Mouse (Mus musculus) lung, embryonic 16.5 days (tissue): Measurements from ENCODE around the gene Gli1. TPM values are rescaled to one million over a fixed set of nuclear protein-coding genes. Genes with fewer than 3 reads are reported as not detected.

ENCODE experiments used
- ATAC-seq: fragments of 200-750 bp; cut with Nextera tagmentation; 2 replicates; pipeline ENCODE4 v1.8.0; 2017; ENCODE audit warnings: low read depth, mild to moderate bottlenecking, moderate library complexity
- H3K27ac ChIP-seq: fragments of 300-500 bp; sonication (generic); 2 replicates; pipeline ENCODE4 v1.5.1; 2014; ENCODE audit warnings: mild to moderate bottlenecking, control low read depth, low read length
- H3K27me3 ChIP-seq: fragments of 300-500 bp; sonication (generic); 2 replicates; pipeline ENCODE4 v1.6.1; 2014; ENCODE audit warnings: low read depth, low read length, mixed read lengths; ENCODE audit not compliant: control insufficient read depth, insufficient read depth
- H3K36me3 ChIP-seq: fragments of 300-500 bp; sonication (generic); 2 replicates; pipeline ENCODE4 v1.6.1; 2014; ENCODE audit warnings: low read length; ENCODE audit not compliant: control insufficient read depth, insufficient read depth
- H3K4me1 ChIP-seq: fragments of 300-500 bp; sonication (generic); replicated peaks from 2 replicates; pipeline ENCODE4 v1.6.1; 2014; ENCODE audit warnings: low read length, mixed read lengths; ENCODE audit not compliant: control insufficient read depth, insufficient read depth
- H3K4me2 ChIP-seq: fragments of 300-500 bp; sonication (generic); 2 replicates; pipeline ENCODE4 v1.6.1; 2014; ENCODE audit warnings: low read depth, low read length, control low read depth
- H3K4me3 ChIP-seq: fragments of 300-500 bp; sonication (generic); 2 replicates; pipeline ENCODE4 v1.5.1; 2014; ENCODE audit warnings: mild to moderate bottlenecking, low read length, control low read depth
- H3K9ac ChIP-seq: fragments of 300-500 bp; sonication (generic); 2 replicates; pipeline ENCODE4 v1.6.1; 2014; ENCODE audit warnings: low read length, control low read depth
- H3K9me3 ChIP-seq: fragments of 300-500 bp; sonication (generic); 2 replicates; pipeline ENCODE4 v1.6.1; 2016; ENCODE audit warnings: low read length; ENCODE audit not compliant: control insufficient read depth
- WGBS: fragments of 180-500 bp; shearing (Covaris S2); extraction: QIAGEN DNeasy Blood & Tissue Kit; methylation state at CpG from one replicate; pipeline ENCODE4 v1.1.7; 2014; 5-methylcytosine and 5-hydroxymethylcytosine counted together
- polyA plus RNA-seq: library from polyadenylated mRNA; unstranded; fragments of >200 nt; fragmentation: Nextera tagmentation; extraction: Ambion mirVana; gene quantifications from 2 replicates; pipeline ENCODE4 v1.2.1, GENCODE M21; 2015

Gli1 gene
- polyA plus RNA-seq, 1 experiment from 2014 or later, result 10.5 TPM

GRCm38 (mm10) chr10:127286194-127286593 is 55.6 kb downstream of the Gli1 start:
- H3K27ac ChIP-seq, result no peak overlapping the region
- no peak overlapping the region for H3K4me2 ChIP-seq
- H3K36me3 ChIP-seq, result peaks cover 45% of the 10 kb centered on the region
- H3K4me1 ChIP-seq, result peaks cover 20% of the 10 kb centered on the region
- no peak for ATAC-seq
- 68% methylated on average over 7 of the region's 7 CpGs for WGBS
- no peak overlapping the region for H3K9ac ChIP-seq
- H3K4me3 ChIP-seq, result no peak overlapping the region
- H3K9me3 ChIP-seq, result no peaks in the 10 kb centered on the region
- no peaks in the 10 kb centered on the region for H3K27me3 ChIP-seq

GRCm38 (mm10) chr10:127285644-127286043 is 56.1 kb downstream of the Gli1 start:
- no peaks in the 10 kb centered on the region for H3K27me3 ChIP-seq
- no peak overlapping the region for H3K4me3 ChIP-seq
- no peak overlapping the region for H3K4me2 ChIP-seq
- no peak overlapping the region for H3K9ac ChIP-seq
- no peaks in the 10 kb centered on the region for H3K9me3 ChIP-seq
- no peak overlapping the region for H3K27ac ChIP-seq
- 69% methylated on average over 13 of the region's 13 CpGs for WGBS
- ATAC-seq, result no peak
- peaks cover 50% of the 10 kb centered on the region for H3K36me3 ChIP-seq
- H3K4me1 ChIP-seq, result peaks cover 20% of the 10 kb centered on the region

- H3K27ac ChIP-seq, result no peak overlapping the region
- H3K27me3 ChIP-seq, result no peaks in the 10 kb centered on the region
- no peaks in the 10 kb centered on the region for H3K9me3 ChIP-seq
- H3K9ac ChIP-seq, result no peak overlapping the region
- no peak overlapping the region for H3K4me3 ChIP-seq
- ATAC-seq, result no peak
- 74% methylated on average over 10 of the region's 11 CpGs for WGBS
- H3K36me3 ChIP-seq, result peaks cover 54% of the 10 kb centered on the region
- H3K4me1 ChIP-seq, result peaks cover 19% of the 10 kb centered on the region
- H3K4me2 ChIP-seq, result no peak overlapping the region
These were observed 56.9 kb downstream of the Gli1 start for GRCm38 (mm10) chr10:127284724-127285500.

- Histone ChIP-seq H3K27ac (no peak overlapping the region), H3K4me1 (peaks cover 16% of the 10 kb centered on the region), H3K4me3 (no peak overlapping the region), H3K9me3 (no peaks in the 10 kb centered on the region), H3K4me2 (no peak overlapping the region), H3K9ac (no peak overlapping the region), H3K27me3 (no peaks in the 10 kb centered on the region), H3K36me3 (peaks cover 57% of the 10 kb centered on the region)
- ATAC-seq, result no peak
- 91% methylated on average over 7 of the region's 7 CpGs for WGBS
These were observed 57.6 kb downstream of the Gli1 start for GRCm38 (mm10) chr10:127284105-127284622.

- no peak overlapping the region for H3K27ac ChIP-seq
- H3K36me3 ChIP-seq, result peaks cover 71% of the 10 kb centered on the region
- no peak for ATAC-seq
- WGBS, result 73% methylated on average over 13 of the region's 13 CpGs
- H3K27me3 ChIP-seq, result no peaks in the 10 kb centered on the region
- no peak overlapping the region for H3K4me3 ChIP-seq
- H3K9me3 ChIP-seq, result no peaks in the 10 kb centered on the region
- H3K4me1 ChIP-seq, result peaks cover 14% of the 10 kb centered on the region
- H3K9ac ChIP-seq, result no peak overlapping the region
- H3K4me2 ChIP-seq, result no peak overlapping the region
These were observed 59.1 kb downstream of the Gli1 start for GRCm38 (mm10) chr10:127282620-127283215.

GRCm38 (mm10) chr10:127281316-127281715 is 60.5 kb downstream of the Gli1 start:
- Histone ChIP-seq H3K4me2 (no peak overlapping the region), H3K4me1 (peaks cover under 1% of the 10 kb centered on the region; the same call in 1 of the 2 replicates), H3K27me3 (no peaks in the 10 kb centered on the region), H3K27ac (no peak overlapping the region), H3K9me3 (no peaks in the 10 kb centered on the region), H3K9ac (no peak overlapping the region), H3K4me3 (no peak overlapping the region), H3K36me3 (peaks cover 75% of the 10 kb centered on the region)
- WGBS, result 81% methylated on average over 8 of the region's 8 CpGs
- no peak for ATAC-seq

Other genes with a start within 250 kb of the Gli1 start
- 108 and 111 TPM in 2 replicates for gene Os9, start 220.8 kb downstream of the Gli1 start, polyA plus RNA-seq
- 3.5 and 5.2 TPM in 2 replicates for gene B4galnt1, start 176.7 kb downstream of the Gli1 start, polyA plus RNA-seq
- gene Slc26a10, start 161.3 kb downstream of the Gli1 start, polyA plus RNA-seq, result 0.88 and 1.1 TPM in 2 replicates
- 60.3 and 65.0 TPM in 2 replicates for gene Arhgef25, start 151.9 kb downstream of the Gli1 start, polyA plus RNA-seq
- gene Dtx3, start 146.2 kb downstream of the Gli1 start, polyA plus RNA-seq, result 72.9 and 74.8 TPM in 2 replicates
- gene Pip4k2c, start 130.4 kb downstream of the Gli1 start, polyA plus RNA-seq, result 30.0 and 30.8 TPM in 2 replicates
- 1.2 TPM in 2 replicates for gene Kif5a, start 78.6 kb downstream of the Gli1 start, polyA plus RNA-seq
- gene Dctn2, start 75.6 kb downstream of the Gli1 start, polyA plus RNA-seq, result 183 and 194 TPM in 2 replicates
- gene Mbd6, start 53.0 kb downstream of the Gli1 start, polyA plus RNA-seq, result 10.6 and 15.2 TPM in 2 replicates
- gene Mars, start 30.2 kb downstream of the Gli1 start, polyA plus RNA-seq, result 86.1 and 93.9 TPM in 2 replicates
- 5.5 and 6.9 TPM in 2 replicates for gene Arhgap9, start 20.0 kb downstream of the Gli1 start, polyA plus RNA-seq
- gene Inhbe, start 12.4 kb upstream of the Gli1 start, polyA plus RNA-seq, result not detected in 2 replicates
- gene Inhbc, start 28.5 kb upstream of the Gli1 start, polyA plus RNA-seq, result not detected in 2 replicates
- 22.2 and 22.4 TPM in 2 replicates for gene R3hdm2, start 38.4 kb upstream of the Gli1 start, polyA plus RNA-seq
- gene Stac3, start 159.7 kb upstream of the Gli1 start, polyA plus RNA-seq, result 1.3 and 1.8 TPM in 2 replicates
- 155 and 169 TPM in 2 replicates for gene Ndufa4l2, start 173.0 kb upstream of the Gli1 start, polyA plus RNA-seq
- 116 and 119 TPM in 2 replicates for gene Shmt2, start 180.5 kb upstream of the Gli1 start, polyA plus RNA-seq
- 1.8 TPM in 2 replicates for gene Nxph4, start 192.6 kb upstream of the Gli1 start, polyA plus RNA-seq